Mouse (Mus musculus) ES-E14 (cell line): ENCODE results near the gene Lyve1.

Experiments
- MAFK ChIP-seq: IDR thresholded peaks from 2 replicates; pipeline ENCODE4 v1.6.1; 2014; ENCODE audit warnings: mild to moderate bottlenecking, low read depth, low read length, inconsistent platforms; ENCODE audit not compliant: insufficient read depth
- ZC3H11A ChIP-seq: IDR thresholded peaks from 2 replicates; pipeline ENCODE4 v1.6.1; 2012; ENCODE audit warnings: low read depth, mild to moderate bottlenecking, inconsistent platforms, low read length, borderline replicate concordance

DNA sequence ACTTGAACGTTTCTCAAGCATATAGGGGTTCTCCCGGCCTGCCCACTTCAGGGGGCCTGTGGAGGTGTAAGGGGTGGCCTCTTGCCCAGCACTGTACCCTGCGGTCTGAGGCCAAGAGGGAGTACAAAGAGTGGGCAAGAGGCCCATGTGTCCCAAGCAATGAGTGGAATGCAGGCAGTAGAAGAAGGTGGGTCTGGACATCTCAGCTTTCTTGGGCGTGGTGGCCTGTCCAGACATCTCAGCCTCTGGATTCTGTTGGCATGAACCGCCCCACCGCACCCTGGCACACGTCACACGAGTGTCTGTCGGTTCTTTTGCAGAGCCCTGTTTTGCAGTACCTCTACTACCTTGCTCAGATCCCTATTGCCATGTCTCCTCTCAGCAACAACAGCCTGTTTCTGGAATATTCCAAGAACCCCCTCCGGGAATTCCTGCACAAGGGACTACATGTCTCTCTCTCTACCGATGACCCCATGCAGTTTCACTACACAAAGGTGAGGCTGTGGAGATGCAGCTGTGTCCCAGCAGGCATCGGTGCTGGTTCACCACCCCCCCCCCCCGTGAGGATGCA, 55.5 kb downstream of the Lyve1 start:
- TF ChIP-seq MAFK (no peak), ZC3H11A (no peak)
